Mouse (Mus musculus) yolk sac, embryonic 10.5 days (tissue): ENCODE measurements at regions not wholly inside any gene's neighbourhood (a gene's known extent, or its start where the extent isn't known, plus 50 kb on each side); places are given as distances from the start of the nearest gene placed in this dataset.

Source experiments
- DNase-seq: peaks from one replicate; pipeline ENCODE4 v3.0.0-alpha.2; 2017; ENCODE audit warnings: low spot score

- DNase-seq = no peak
These were observed 631.9 kb downstream of the Rnf144a start for GRCm38 (mm10) chr12:25782972-25783717.

GRCm38 (mm10) chr12:25771856-25772255 is 643.2 kb downstream of the Rnf144a start:
- DNase-seq = no peak

GRCm38 (mm10) chr12:25768644-25769043 is 646.4 kb downstream of the Rnf144a start:
- DNase-seq = no peak

DNA sequence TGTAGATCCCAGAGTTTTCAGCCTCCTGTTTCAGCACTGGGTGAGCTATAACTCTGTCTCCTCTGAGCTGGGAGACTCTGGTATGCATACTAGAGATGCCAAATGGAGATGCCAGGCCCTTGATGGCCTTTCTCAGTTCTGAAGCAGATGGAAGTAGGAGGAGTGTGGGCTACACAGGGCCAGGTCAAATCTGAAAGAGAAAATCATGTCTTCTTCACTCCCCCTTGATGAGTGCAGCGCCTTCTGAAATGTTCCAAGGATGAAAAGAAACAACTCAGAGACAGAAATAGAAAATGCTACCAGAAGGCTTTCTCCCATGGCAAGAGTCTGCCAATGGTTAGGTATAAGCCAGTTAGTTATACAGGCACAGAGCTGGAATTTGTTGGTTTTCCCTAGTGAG is 652.0 kb downstream of the Rnf144a start:
- no peak for DNase-seq

- DNase-seq = no peak
These were observed 658.0 kb downstream of the Rnf144a start for GRCm38 (mm10) chr12:25757014-25757413.

DNA sequence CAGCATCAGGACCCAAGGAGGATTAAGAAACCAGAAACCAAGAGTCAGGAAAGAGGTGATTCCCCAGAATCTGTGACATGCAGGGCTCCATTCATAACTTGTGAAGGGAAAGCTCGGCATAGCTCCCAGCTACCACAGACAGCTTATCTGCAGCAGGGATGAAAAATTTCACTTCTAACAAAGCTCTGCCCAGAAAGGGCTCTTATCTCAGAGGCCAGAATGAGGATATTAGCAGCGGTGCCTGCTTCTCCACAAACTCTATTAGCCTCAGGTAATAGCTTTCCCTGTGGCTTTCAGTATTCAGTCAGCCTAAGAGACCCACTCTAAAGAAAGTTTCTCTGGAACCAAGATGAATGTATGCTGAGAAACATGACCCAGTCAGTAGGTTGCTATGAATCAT is 636.9 kb upstream of the Id2 start:
- no peak for DNase-seq

- DNase-seq = no peak
These were observed 628.8 kb upstream of the Id2 start for GRCm38 (mm10) chr12:25725774-25726173.

GRCm38 (mm10) chr12:25711186-25711585 is 614.2 kb upstream of the Id2 start:
- DNase-seq = no peak

DNA sequence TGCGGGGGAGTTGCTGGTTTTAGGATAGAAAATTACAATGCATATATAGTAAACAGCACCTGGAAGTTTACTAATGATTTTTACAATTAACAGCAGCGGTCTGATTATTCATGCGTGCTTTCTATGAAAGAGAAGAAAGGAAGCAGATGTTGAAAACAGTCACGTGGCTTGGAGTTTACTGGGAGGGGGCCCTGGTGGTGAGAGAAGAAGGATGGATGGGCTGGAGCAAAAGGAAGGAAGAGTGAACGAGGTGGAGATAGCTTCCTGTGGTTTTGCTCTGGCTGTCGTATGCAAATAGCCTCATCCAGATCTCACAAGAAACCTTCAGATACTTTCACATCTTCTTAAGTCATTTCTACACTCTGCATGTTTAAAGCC is 606.1 kb upstream of the Id2 start:
- no peak for DNase-seq

DNA sequence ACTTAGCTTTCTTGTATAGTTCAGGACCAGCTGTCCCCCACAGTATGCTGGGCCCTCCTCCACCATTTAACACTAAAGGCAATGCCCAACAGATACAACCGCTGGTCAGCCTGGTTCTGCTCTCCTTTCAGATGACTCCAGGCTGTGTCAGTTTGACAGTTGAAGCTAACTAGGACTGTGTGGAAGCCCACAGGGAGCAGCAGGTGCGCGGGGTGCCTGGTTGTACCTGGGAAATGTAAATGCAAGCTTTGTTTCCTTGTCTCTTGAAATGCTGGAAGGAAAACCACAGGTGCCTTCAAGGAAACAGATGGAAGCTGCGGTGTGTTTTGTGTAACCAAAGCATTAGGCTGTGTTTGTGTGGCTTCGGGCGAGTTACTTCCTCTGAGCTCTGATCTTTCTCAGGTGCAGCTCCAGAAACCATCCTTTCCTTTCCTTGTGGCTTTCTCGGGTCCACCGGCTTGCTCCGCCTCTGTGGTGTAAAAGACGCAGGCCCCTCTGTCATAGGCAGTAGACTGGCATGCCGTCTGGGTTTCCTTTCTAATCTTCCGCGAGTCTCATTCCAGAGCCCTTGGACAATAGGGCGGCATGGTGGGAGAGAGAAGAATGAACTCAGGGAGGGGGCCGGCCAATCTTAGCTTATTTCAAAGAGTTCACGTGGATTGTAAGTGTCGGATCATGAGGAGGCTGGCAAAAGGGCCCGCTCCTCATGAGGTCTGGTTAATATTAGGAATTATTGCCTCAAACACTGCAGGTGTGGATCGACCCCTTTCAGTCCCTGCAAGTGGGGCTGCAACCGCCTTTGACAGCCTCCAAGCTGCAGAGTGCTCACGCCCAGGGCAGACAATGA is 605.5 kb upstream of the Id2 start:
- DNase-seq = no peak

DNA sequence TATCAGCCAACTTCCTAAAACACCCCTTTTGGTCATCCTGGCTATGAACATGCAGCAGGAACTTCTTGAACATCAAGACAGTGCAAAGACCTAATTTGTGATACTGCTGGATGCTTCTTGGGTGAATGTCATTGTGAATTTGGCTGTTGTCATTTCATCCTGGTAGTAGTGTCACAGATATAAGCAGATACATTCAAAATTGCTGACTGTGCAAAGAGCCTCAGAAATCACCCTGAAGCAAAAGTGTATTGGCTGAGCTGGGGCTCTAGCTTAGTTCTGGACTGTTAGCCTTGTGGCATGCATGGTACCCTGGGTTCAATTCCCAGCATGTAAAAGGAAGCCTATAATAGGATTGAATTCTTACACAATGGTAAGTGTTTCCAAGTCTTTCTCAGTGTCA is 590.1 kb upstream of the Id2 start:
- no peak for DNase-seq

GRCm38 (mm10) chr12:25676631-25677030 is 579.7 kb upstream of the Id2 start:
- DNase-seq = no peak

DNA sequence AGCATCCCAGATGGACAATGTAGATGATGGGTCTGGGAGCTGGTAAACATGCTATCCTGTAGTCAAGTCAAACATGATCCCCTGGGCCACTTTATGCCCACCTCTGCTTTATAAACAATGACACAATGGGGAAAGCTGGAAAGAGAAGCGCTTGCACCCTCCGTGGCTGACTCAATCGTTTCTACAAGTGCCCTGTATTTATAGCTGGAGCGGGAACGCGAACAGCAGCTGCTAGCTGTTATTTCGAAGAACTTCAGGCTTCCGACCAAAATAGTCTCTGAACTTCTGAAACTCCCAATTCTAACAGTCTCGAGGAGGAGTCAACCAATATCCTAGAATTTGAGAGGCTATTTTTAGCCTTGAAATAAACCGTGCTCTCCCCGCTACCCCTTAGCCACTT is 571.4 kb upstream of the Id2 start:
- DNase-seq = no peak

DNA sequence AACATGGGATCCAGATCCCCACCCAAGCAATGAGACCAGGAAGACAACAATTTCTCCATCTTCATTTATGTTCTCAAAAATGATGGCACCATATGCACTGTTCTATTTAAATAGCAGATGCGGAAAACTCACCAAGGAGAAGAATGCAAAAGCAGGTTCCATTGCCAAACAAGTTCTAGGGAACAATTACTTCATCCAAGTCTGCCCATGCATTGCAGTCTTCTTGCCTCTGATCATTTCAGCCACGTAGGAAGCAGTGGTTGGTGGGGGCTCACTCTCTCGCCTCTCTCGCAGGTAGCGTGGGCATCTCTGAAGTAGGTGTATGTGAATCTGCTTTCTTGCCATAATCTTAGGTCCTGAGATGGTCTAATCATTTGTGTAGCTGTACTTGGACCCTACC is 557.5 kb upstream of the Id2 start:
- DNase-seq = no peak

GRCm38 (mm10) chr12:25650237-25650636 is 553.3 kb upstream of the Id2 start:
- DNase-seq = no peak

DNA sequence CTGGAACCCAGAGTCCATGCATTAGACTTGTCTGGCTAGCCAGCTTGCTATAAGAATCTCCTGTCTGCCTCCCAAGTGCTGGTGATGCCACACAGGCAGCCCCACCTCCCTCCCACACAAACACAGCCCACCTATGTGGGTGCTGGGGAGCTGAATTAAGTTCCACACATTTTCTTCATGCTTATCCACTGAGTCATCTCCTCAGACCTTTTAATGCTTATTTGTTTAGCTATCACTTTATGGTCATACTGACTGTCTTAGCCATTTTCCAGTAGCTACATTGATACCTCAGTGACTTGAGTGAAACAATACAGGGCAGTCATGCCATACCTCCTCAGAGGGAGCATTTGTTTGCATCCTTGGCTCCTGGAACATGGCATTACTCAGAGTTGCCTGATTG is 531.1 kb upstream of the Id2 start:
- DNase-seq = no peak

DNA sequence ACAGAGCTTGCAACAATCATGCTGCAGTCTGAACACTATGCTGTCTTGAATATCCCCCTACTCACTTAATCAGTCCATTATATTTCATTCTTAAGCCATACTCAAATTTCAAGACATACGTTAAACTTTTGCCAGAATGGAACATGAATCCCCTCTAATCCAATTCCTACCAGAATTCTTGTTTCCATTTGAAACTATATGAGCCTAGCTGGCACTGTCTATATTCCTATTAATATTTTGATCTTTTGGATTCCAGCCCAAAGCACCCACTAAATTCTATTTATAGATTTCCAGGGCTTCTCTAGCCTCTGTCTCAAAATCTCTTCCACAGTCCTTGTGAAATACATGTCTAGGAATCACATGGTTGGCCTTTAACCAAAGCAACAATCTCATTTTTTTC is 528.9 kb upstream of the Id2 start:
- DNase-seq = no peak

DNA sequence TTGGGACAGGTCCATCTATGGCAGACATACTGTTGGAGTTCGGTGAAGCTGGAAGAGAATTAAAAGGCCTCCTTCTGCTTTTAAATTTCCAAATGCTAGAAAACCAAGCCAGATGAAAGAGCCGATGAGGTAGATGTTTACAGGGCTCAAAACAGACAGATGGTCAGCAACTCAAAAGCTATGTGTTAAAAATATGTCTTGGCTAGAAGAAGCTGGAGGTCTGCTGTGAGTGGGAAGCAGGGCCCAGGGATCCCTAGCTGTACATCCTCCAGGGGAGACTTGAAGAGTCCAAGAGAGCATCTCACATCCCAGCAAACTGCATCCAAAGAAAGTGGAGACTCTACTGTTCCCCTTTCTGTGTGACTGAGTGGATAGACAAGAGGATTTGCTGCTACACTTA is 526.5 kb upstream of the Id2 start:
- no peak for DNase-seq

- no peak for DNase-seq
These were observed 524.2 kb upstream of the Id2 start for GRCm38 (mm10) chr12:25621142-25621541.

DNA sequence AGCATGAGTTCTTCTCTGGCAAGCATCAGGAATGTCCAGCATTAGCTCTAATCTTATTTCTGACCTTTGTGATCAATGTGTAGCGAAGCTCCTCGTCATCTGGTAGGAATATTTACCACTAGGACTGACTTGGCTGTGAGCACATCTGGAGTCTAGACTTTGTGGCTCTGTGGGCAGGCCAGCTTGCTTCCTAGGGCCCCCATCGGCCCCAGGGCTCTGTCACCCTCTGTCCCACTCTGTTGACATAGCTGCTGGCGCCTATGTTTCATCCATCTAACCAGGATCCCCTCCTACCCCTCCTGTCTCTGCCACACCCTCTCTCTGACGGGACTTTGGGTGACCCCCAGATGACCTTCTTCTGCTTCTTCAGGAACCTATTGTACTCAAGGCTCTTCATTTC is 520.6 kb upstream of the Id2 start:
- DNase-seq = no peak

DNA sequence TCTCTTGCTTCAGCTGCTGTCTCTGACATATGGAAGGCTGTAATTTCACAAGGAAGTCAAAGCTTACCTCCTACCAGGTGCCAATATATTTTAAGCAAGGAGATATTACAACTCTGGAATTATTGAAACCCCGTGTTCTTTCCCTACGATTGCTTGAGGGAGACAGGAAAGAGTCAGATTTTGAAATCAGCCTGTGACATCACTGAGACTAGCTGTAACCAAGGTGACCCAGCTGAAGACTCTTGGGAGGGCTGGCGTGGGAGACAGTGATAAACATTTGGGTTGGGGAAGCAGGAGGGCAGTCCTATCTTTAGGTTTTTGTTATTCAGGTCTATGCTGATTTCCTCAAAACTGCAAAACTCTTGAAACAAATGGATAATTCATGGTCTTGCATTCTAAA is 518.4 kb upstream of the Id2 start:
- DNase-seq = no peak

DNA sequence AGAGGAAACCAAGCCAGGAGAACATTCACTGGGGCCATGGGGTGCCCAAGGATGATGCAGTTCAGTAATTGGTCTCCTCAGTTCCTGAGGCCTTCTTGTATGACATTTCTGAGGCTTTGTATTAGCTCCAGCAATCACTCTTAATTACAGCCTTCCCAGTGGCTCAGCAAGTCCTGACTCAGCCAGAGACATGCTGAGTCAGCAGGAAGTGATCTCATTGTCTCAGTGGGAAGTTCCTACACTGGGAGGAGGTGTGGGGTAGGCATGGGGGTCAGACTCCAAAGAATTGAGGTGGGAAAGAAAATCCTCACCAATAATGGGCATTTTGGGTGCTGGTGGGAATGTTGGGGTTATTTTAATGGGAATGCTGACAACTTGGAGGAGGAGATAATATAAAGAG is 516.5 kb upstream of the Id2 start:
- no peak for DNase-seq

- no peak for DNase-seq
These were observed 512.1 kb upstream of the Id2 start for GRCm38 (mm10) chr12:25609045-25609444.

GRCm38 (mm10) chr12:25605396-25605795 is 508.5 kb upstream of the Id2 start:
- no peak for DNase-seq
